Mouse (Mus musculus): Measurements from ENCODE around the gene B4galnt4.

GRCm38 (mm10) chr7:141078876-141079275, 18.0 kb downstream of the B4galnt4 start:
- TF ChIP-seq CTCF (IDR thresholded peaks at IDR 0.05; ENCODE audit: insufficient read depth, low read length) (no peak), POLR2A (IDR thresholded peaks at IDR 0.05; ENCODE audit: borderline replicate concordance, extremely low read depth, low read depth, low read length) (no peak)
